Mouse (Mus musculus): Measurements from ENCODE around the gene Gm4305. TPM values are rescaled to one million over a fixed set of nuclear protein-coding genes. Genes with fewer than 3 reads are reported as not detected.
"Not testable (repeated sequence)": the region's sequence is repeated elsewhere in the genome, so short reads cannot be mapped to it uniquely, and the experiment has no call there.

Gm4305 gene
- total RNA-seq (2014; fragmentation: Nextera tagmentation): not detected in 2 replicates
- total RNA-seq (2017): not detected in 2 replicates
- not detected in 2 replicates for polyA plus RNA-seq (2012)

DNA sequence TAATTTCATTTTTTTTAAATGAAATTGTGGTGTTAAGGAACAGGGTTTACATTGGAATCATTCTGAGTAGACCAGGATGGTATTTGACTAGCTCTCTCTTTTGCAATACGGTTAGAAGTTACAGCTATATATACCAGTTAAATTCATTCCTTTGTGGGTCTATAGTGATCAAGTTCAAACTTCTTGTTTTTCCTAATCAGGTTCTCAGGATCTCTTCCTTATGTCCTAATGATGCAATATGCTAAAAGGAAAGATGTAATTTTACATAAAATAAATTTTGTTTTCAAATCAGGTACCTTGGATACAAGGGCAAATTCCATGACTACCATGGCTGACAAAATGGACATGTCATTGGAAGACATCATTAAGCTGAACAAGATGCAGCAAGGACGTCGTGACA is at the start of gene Gm4305:
TSS of gene Gm4305 (plus strand) at position 301 of the 400 bp plus-strand sequence.
- H3K27me3 ChIP-seq (ENCODE audit: insufficient read depth, low read length); ATAC-seq (ENCODE audit: extremely low read depth, insufficient number of reproducible peaks, low FRiP score, poor library complexity, severe bottlenecking); DNase-seq (ENCODE audit: low spot score); H3K36me3 ChIP-seq (replicated peaks); H3K9me3 ChIP-seq (replicated peaks); H3K4me3 ChIP-seq (ENCODE audit: low read depth, low read length); H3K4me1 ChIP-seq (ENCODE audit: insufficient read depth, low read depth, low read length): not testable (repeated sequence)

DNA sequence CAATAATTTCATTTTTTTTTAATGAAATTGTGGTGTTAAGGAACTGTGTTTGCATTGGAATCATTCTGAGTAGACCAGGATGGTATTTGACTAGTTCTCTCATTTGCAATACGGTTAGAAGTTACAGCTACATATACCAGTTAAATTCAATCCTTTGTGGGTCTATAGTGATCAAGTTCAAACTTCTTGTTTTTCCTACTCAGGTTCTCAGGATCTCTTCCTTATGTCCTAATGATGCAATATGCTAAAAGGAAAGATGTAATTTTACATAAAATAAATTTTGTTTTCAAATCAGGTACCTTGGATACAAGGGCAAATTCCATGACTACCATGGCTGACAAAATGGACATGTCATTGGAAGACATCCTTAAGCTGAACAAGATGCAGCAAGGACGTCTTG is 15.5 kb upstream of the Gm4305 start, which contains the start of gene Gm4301:
TSS of gene Gm4301 (plus strand) at position 301 of the 400 bp plus-strand sequence.
- not testable (repeated sequence) for H3K4me3 ChIP-seq (ENCODE audit: low read depth, low read length); H3K4me1 ChIP-seq (ENCODE audit: insufficient read depth, low read depth, low read length); DNase-seq (ENCODE audit: low spot score); H3K9me3 ChIP-seq (replicated peaks); H3K36me3 ChIP-seq (replicated peaks); H3K27me3 ChIP-seq (ENCODE audit: insufficient read depth, low read length); ATAC-seq (ENCODE audit: extremely low read depth, insufficient number of reproducible peaks, low FRiP score, poor library complexity, severe bottlenecking)

GRCm38 (mm10) chr10:100340536-100340935 is 10.4 kb upstream of the Gm4305 start, which contains the start of gene Gm4302:
Gm4302 (plus strand) TSS chr10:100340836.
- H3K36me3 ChIP-seq (replicated peaks); H3K4me3 ChIP-seq (ENCODE audit: low read depth, low read length); H3K9me3 ChIP-seq (replicated peaks); H3K27me3 ChIP-seq (ENCODE audit: insufficient read depth, low read length); H3K4me1 ChIP-seq (ENCODE audit: insufficient read depth, low read depth, low read length); ATAC-seq (ENCODE audit: extremely low read depth, insufficient number of reproducible peaks, low FRiP score, poor library complexity, severe bottlenecking); DNase-seq (ENCODE audit: low spot score): not testable (repeated sequence)

GRCm38 (mm10) chr10:100345672-100346071 is 5.2 kb upstream of the Gm4305 start, which contains the start of gene Gm4303:
Gm4303 (plus strand) TSS chr10:100345972.
- not testable (repeated sequence) for ATAC-seq (ENCODE audit: extremely low read depth, insufficient number of reproducible peaks, low FRiP score, poor library complexity, severe bottlenecking); H3K4me3 ChIP-seq (ENCODE audit: low read depth, low read length)

DNA sequence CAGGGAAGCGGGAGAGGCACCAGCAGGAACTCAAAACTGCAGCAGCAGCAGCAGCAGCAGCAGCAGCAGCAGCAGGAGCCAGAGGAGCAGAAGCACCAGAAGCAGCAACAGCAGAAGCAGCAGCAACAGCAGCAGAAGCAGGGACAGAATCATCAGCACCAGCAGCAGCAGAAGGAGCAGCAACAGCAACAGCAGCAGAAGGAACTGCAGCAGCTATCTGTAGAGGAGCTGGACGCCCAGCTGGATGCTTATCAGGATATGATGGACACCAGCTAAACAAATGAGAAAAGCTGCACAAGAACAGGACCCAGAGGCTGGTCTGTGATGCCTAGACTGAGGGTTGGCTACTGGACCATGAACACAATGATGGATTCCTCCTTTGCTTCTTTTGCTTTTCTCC is 5.9 kb downstream of the Gm4305 start:
- H3K4me3 ChIP-seq (ENCODE audit: low read depth, low read length); H3K9me3 ChIP-seq (replicated peaks); H3K4me1 ChIP-seq (ENCODE audit: insufficient read depth, low read depth, low read length); ATAC-seq (ENCODE audit: extremely low read depth, insufficient number of reproducible peaks, low FRiP score, poor library complexity, severe bottlenecking); H3K27me3 ChIP-seq (ENCODE audit: insufficient read depth, low read length); H3K36me3 ChIP-seq (replicated peaks); DNase-seq (ENCODE audit: low spot score): not testable (repeated sequence)

More at GRCm38 (mm10) chr10:100345672-100346071, 5.2 kb upstream of the Gm4305 start, which contains the start of gene Gm4303:
- H3K9me3 ChIP-seq (replicated peaks); H3K36me3 ChIP-seq (replicated peaks); DNase-seq (ENCODE audit: low spot score); H3K27me3 ChIP-seq (ENCODE audit: insufficient read depth, low read length); H3K4me1 ChIP-seq (ENCODE audit: insufficient read depth, low read depth, low read length): not testable (repeated sequence)

DNA sequence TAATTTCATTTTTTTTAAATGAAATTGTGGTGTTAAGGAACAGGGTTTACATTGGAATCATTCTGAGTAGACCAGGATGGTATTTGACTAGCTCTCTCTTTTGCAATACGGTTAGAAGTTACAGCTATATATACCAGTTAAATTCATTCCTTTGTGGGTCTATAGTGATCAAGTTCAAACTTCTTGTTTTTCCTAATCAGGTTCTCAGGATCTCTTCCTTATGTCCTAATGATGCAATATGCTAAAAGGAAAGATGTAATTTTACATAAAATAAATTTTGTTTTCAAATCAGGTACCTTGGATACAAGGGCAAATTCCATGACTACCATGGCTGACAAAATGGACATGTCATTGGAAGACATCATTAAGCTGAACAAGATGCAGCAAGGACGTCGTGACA is 10.1 kb downstream of the Gm4305 start, which contains the start of gene Gm4307:
TSS of gene Gm4307 (plus strand) at position 301 of the 400 bp plus-strand sequence.
- not testable (repeated sequence) for ATAC-seq (ENCODE audit: extremely low read depth, insufficient number of reproducible peaks, low FRiP score, poor library complexity, severe bottlenecking); H3K36me3 ChIP-seq (replicated peaks); H3K4me3 ChIP-seq (ENCODE audit: low read depth, low read length); H3K4me1 ChIP-seq (ENCODE audit: insufficient read depth, low read depth, low read length); DNase-seq (ENCODE audit: low spot score); H3K27me3 ChIP-seq (ENCODE audit: insufficient read depth, low read length); H3K9me3 ChIP-seq (replicated peaks)

DNA sequence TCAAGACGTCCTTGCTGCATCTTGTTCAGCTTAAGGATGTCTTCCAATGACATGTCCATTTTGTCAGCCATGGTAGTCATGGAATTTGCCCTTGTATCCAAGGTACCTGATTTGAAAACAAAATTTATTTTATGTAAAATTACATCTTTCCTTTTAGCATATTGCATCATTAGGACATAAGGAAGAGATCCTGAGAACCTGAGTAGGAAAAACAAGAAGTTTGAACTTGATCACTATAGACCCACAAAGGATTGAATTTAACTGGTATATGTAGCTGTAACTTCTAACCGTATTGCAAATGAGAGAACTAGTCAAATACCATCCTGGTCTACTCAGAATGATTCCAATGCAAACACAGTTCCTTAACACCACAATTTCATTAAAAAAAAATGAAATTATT is 31.6 kb downstream of the Gm4305 start, which contains the start of gene Gm4312:
TSS of gene Gm4312 (minus strand) at position 101 of the 400 bp plus-strand sequence.
- H3K4me3 ChIP-seq (ENCODE audit: low read depth, low read length); H3K27me3 ChIP-seq (ENCODE audit: insufficient read depth, low read length); H3K9me3 ChIP-seq (replicated peaks); DNase-seq (ENCODE audit: low spot score); H3K36me3 ChIP-seq (replicated peaks); ATAC-seq (ENCODE audit: extremely low read depth, insufficient number of reproducible peaks, low FRiP score, poor library complexity, severe bottlenecking); H3K4me1 ChIP-seq (ENCODE audit: insufficient read depth, low read depth, low read length): not testable (repeated sequence)

Other genes with a start within 250 kb of the Gm4305 start
- gene Gm4301, start 15.4 kb upstream of the Gm4305 start, total RNA-seq (2014; fragmentation: Nextera tagmentation): not detected in 2 replicates
- not detected in 2 replicates for gene Gm4301, start 15.4 kb upstream of the Gm4305 start, total RNA-seq (2017)
- not detected in 2 replicates for gene Gm4301, start 15.4 kb upstream of the Gm4305 start, polyA plus RNA-seq (2012)
- not detected in 2 replicates for gene Gm4302, start 10.3 kb upstream of the Gm4305 start, total RNA-seq (2014; fragmentation: Nextera tagmentation)
- gene Gm4302, start 10.3 kb upstream of the Gm4305 start, total RNA-seq (2017): not detected in 2 replicates
- gene Gm4302, start 10.3 kb upstream of the Gm4305 start, polyA plus RNA-seq (2012): not detected in 2 replicates
- not detected in 2 replicates for gene Gm4303, start 5.1 kb upstream of the Gm4305 start, total RNA-seq (2014; fragmentation: Nextera tagmentation)
- gene Gm4303, start 5.1 kb upstream of the Gm4305 start, total RNA-seq (2017): not detected in 2 replicates
- gene Gm4303, start 5.1 kb upstream of the Gm4305 start, polyA plus RNA-seq (2012): not detected in 2 replicates
- gene Gm4307, start 10.2 kb downstream of the Gm4305 start, total RNA-seq (2014; fragmentation: Nextera tagmentation): not detected in 2 replicates
- gene Gm4307, start 10.2 kb downstream of the Gm4305 start, total RNA-seq (2017): not detected in 2 replicates
- gene Gm4307, start 10.2 kb downstream of the Gm4305 start, polyA plus RNA-seq (2012): not detected in 2 replicates
- gene Gm4312, start 31.5 kb downstream of the Gm4305 start, total RNA-seq (2014; fragmentation: Nextera tagmentation): not detected in 2 replicates
- not detected in 2 replicates for gene Gm4312, start 31.5 kb downstream of the Gm4305 start, total RNA-seq (2017)
- not detected in 2 replicates for gene Gm4312, start 31.5 kb downstream of the Gm4305 start, polyA plus RNA-seq (2012)
- 75.6 and 86.8 TPM in 2 replicates for gene Tmtc3, start 136.3 kb downstream of the Gm4305 start, total RNA-seq (2014; fragmentation: Nextera tagmentation)
- gene Tmtc3, start 136.3 kb downstream of the Gm4305 start, total RNA-seq (2017): 9.8 and 12.3 TPM in 2 replicates
- 4.7 and 8.5 TPM in 2 replicates for gene Tmtc3, start 136.3 kb downstream of the Gm4305 start, polyA plus RNA-seq (2012)
- gene Cep290, start 136.5 kb downstream of the Gm4305 start, total RNA-seq (2014; fragmentation: Nextera tagmentation): 45.9 and 49.4 TPM in 2 replicates
- gene Cep290, start 136.5 kb downstream of the Gm4305 start, total RNA-seq (2017): 23.3 and 28.6 TPM in 2 replicates
- gene Cep290, start 136.5 kb downstream of the Gm4305 start, polyA plus RNA-seq (2012): 0.58 and 1.0 TPM in 2 replicates
- gene 4930430F08Rik, start 239.3 kb downstream of the Gm4305 start, total RNA-seq (2014; fragmentation: Nextera tagmentation): 31.5 and 45.5 TPM in 2 replicates
- 21.0 and 23.3 TPM in 2 replicates for gene 4930430F08Rik, start 239.3 kb downstream of the Gm4305 start, total RNA-seq (2017)
- gene 4930430F08Rik, start 239.3 kb downstream of the Gm4305 start, polyA plus RNA-seq (2012): 3.8 and 5.2 TPM in 2 replicates
- gene 1700017N19Rik, start 239.4 kb downstream of the Gm4305 start, total RNA-seq (2014; fragmentation: Nextera tagmentation): not detected in 2 replicates
- gene 1700017N19Rik, start 239.4 kb downstream of the Gm4305 start, total RNA-seq (2017): 0.17 TPM in 1 of 2 replicates, not detected in the other
- not detected in 2 replicates for gene 1700017N19Rik, start 239.4 kb downstream of the Gm4305 start, polyA plus RNA-seq (2012)

All from G1E (cell line).